Mouse (Mus musculus) thymus, adult 2 months (tissue): ENCODE measurements around the gene Nmnat2.

Source experiments
- CTCF ChIP-seq: fragments of 200-500 bp; IDR thresholded peaks from 2 replicates; pipeline ENCODE4 v1.5.1; 2012; ENCODE audit warnings: mild to moderate bottlenecking, control low read depth, low read length, moderate library complexity, borderline replicate concordance; ENCODE audit not compliant: control insufficient read depth, poor library complexity, insufficient read depth; ENCODE audit errors: extremely low read depth
- POLR2A ChIP-seq: fragments of 200-500 bp; IDR thresholded peaks from 2 replicates; pipeline ENCODE4 v1.6.1; 2012; ENCODE audit warnings: mild to moderate bottlenecking, low read length, control low read depth, moderate library complexity; ENCODE audit not compliant: control insufficient read depth, poor library complexity, insufficient read depth; ENCODE audit errors: extremely low read depth

- TF ChIP-seq CTCF (no peak), POLR2A (no peak)
Measured at GRCm38 (mm10) chr1:153126491-153127381, 171.9 kb downstream of the Nmnat2 start.
